Mouse (Mus musculus): Measurements from ENCODE around the gene Olfr771. TPM values are rescaled to one million over a fixed set of nuclear protein-coding genes. Genes with fewer than 3 reads are reported as not detected.
"Not testable (repeated sequence)": the region's sequence is repeated elsewhere in the genome, so short reads cannot be mapped to it uniquely, and the experiment has no call there.

Olfr771 gene
- not detected for polyA plus RNA-seq (2021)

GRCm38 (mm10) chr10:129164651-129165050 lies at the start of gene Olfr771:
Gene Olfr771, minus strand, starts transcription at chr10:129164751.
- in situ Hi-C loops (cut with MboI; ENCODE audit: low pct_unique_long_range_greater_than_20kb): no loop called here
- DNase-seq (ENCODE audit: low read depth, low spot score) (no peak), ATAC-seq (no peak)
- POLR2A ChIA-PET: no interaction called here
- H3K27me3 ChIP-seq: peaks cover 14% of the 10 kb centered on the region
- TF ChIP-seq CTCF (IDR thresholded peaks at IDR 0.05): no peak
- CTCF ChIA-PET: no interaction called here

GRCm38 (mm10) chr10:129187319-129187718 lies 22.8 kb upstream of the Olfr771 start, which contains the start of gene Olfr773:
Gene Olfr773, minus strand, starts transcription at chr10:129187419.
- POLR2A ChIA-PET; H3K27me3 ChIP-seq; in situ Hi-C loops (cut with MboI; ENCODE audit: low pct_unique_long_range_greater_than_20kb); DNase-seq (ENCODE audit: low read depth, low spot score); CTCF ChIA-PET; ATAC-seq: not testable (repeated sequence)

GRCm38 (mm10) chr10:129177821-129178220 lies 13.3 kb upstream of the Olfr771 start, which contains the start of gene Olfr772:
Gene Olfr772, minus strand, starts transcription at chr10:129177921.
- in situ Hi-C loops (cut with MboI; ENCODE audit: low pct_unique_long_range_greater_than_20kb); CTCF ChIA-PET; H3K27me3 ChIP-seq; ATAC-seq; POLR2A ChIA-PET; DNase-seq (ENCODE audit: low read depth, low spot score): not testable (repeated sequence)

- TF ChIP-seq CTCF (IDR thresholded peaks at IDR 0.05): no peak
- CTCF ChIA-PET: no interaction called here
- in situ Hi-C loops (cut with MboI; ENCODE audit: low pct_unique_long_range_greater_than_20kb): no loop called here
- no peak for ATAC-seq
- POLR2A ChIA-PET: no interaction called here
- H3K27me3 ChIP-seq: no peaks in the 10 kb centered on the region
- DNase-seq (ENCODE audit: low read depth, low spot score): no peak
These were observed 25.7 kb downstream of the Olfr771 start, which contains the start of gene Olfr770 for GRCm38 (mm10) chr10:129138898-129139297. Gene Olfr770, minus strand, starts transcription at chr10:129138998.

GRCm38 (mm10) chr10:129117761-129118160 lies 46.8 kb downstream of the Olfr771 start, which contains the start of gene Olfr769:
Gene Olfr769, minus strand, starts transcription at chr10:129117861.
- no peak for ATAC-seq
- in situ Hi-C loops (cut with MboI; ENCODE audit: low pct_unique_long_range_greater_than_20kb): no loop called here
- POLR2A ChIA-PET: no interaction called here

GRCm38 (mm10) chr10:129115146-129115545 lies 49.4 kb downstream of the Olfr771 start:
- in situ Hi-C loops (cut with MboI; ENCODE audit: low pct_unique_long_range_greater_than_20kb): no loop called here
- ChIA-PET POLR2A (no interaction called here), CTCF (no interaction called here)
- DNase-seq (ENCODE audit: low read depth, low spot score): no peak
- no peak for ATAC-seq
- TF ChIP-seq CTCF (IDR thresholded peaks at IDR 0.05): no peak
- peaks cover 4% of the 10 kb centered on the region for H3K27me3 ChIP-seq

More at GRCm38 (mm10) chr10:129117761-129118160, 46.8 kb downstream of the Olfr771 start, which contains the start of gene Olfr769:
- CTCF ChIA-PET: interaction anchor here (0.7 to 1.0 kb wide), 2 partner anchors 12 to 19 kb away, joined by 3 read pairs; partner anchors contain the start of gene Olfr768
- no peak for DNase-seq (ENCODE audit: low read depth, low spot score)
- no peak for TF ChIP-seq CTCF (IDR thresholded peaks at IDR 0.05)
- H3K27me3 ChIP-seq: peaks cover 5% of the 10 kb centered on the region

Other genes starting within 250 kb of the Olfr771 start
- gene Rdh5, start 241.9 kb downstream of the Olfr771 start, polyA plus RNA-seq (2021): 10.8 TPM
- gene Bloc1s1, start 240.7 kb downstream of the Olfr771 start, polyA plus RNA-seq (2021): 203 TPM
- gene Itga7, start 230.9 kb downstream of the Olfr771 start, polyA plus RNA-seq (2021): 20.3 TPM
- gene Mettl7b, start 203.8 kb downstream of the Olfr771 start, polyA plus RNA-seq (2021): 6.1 TPM
- gene Olfr9, start 175.3 kb downstream of the Olfr771 start, polyA plus RNA-seq (2021): not detected
- not detected for gene Olfr763, start 154.0 kb downstream of the Olfr771 start, polyA plus RNA-seq (2021)
- not detected for gene Olfr764-ps1, start 124.9 kb downstream of the Olfr771 start, polyA plus RNA-seq (2021)
- not detected for gene Olfr765, start 114.8 kb downstream of the Olfr771 start, polyA plus RNA-seq (2021)
- not detected for gene Olfr766-ps1, start 95.8 kb downstream of the Olfr771 start, polyA plus RNA-seq (2021)
- 0.03 TPM for gene Olfr767, start 81.8 kb downstream of the Olfr771 start, polyA plus RNA-seq (2021)
- not detected for gene Olfr768, start 65.4 kb downstream of the Olfr771 start, polyA plus RNA-seq (2021)
- gene Olfr769, start 46.9 kb downstream of the Olfr771 start, polyA plus RNA-seq (2021): not detected
- not detected for gene Olfr770, start 25.8 kb downstream of the Olfr771 start, polyA plus RNA-seq (2021)
- gene Olfr772, start 13.2 kb upstream of the Olfr771 start, polyA plus RNA-seq (2021): not detected
- gene Olfr773, start 22.7 kb upstream of the Olfr771 start, polyA plus RNA-seq (2021): not detected
- gene Olfr774, start 71.5 kb upstream of the Olfr771 start, polyA plus RNA-seq (2021): not detected
- not detected for gene Olfr775, start 83.7 kb upstream of the Olfr771 start, polyA plus RNA-seq (2021)
- gene Olfr776, start 94.4 kb upstream of the Olfr771 start, polyA plus RNA-seq (2021): not detected
- not detected for gene Olfr777, start 106.7 kb upstream of the Olfr771 start, polyA plus RNA-seq (2021)
- gene Olfr780, start 153.4 kb upstream of the Olfr771 start, polyA plus RNA-seq (2021): not detected
- gene Olfr781, start 164.1 kb upstream of the Olfr771 start, polyA plus RNA-seq (2021): not detected
- gene Olfr782, start 184.1 kb upstream of the Olfr771 start, polyA plus RNA-seq (2021): not detected
- 0.01 TPM for gene Olfr784, start 219.3 kb upstream of the Olfr771 start, polyA plus RNA-seq (2021)
- gene Olfr785, start 240.7 kb upstream of the Olfr771 start, polyA plus RNA-seq (2021): not detected